Mouse (Mus musculus): Measurements from ENCODE around the gene Lysmd1. TPM values are rescaled to one million over a fixed set of nuclear protein-coding genes. Genes with fewer than 3 reads are reported as not detected.
"Not testable (repeated sequence)": the region's sequence is repeated elsewhere in the genome, so short reads cannot be mapped to it uniquely, and the experiment has no call there.

The Lysmd1 gene
- 1 to 10 TPM; 6.4 to 7.0 TPM for total RNA-seq (2021)
- long read RNA-seq, experiment 1, transcript Lysmd1-201 (3 exons, 2,394 nt): major isoform, 5 of 9 reads
- long read RNA-seq, experiment 1, partial matches to known transcripts: 0 of 9 reads
- long read RNA-seq, experiment 1, other reads (novel, unspliced or antisense): 4 of 9 reads
- long read RNA-seq, experiment 2, transcript Lysmd1-201 (3 exons, 2,394 nt): major isoform, 8 of 10 reads
- long read RNA-seq, experiment 2, partial matches to known transcripts: 0 of 10 reads
- long read RNA-seq, experiment 2, other reads (novel, unspliced or antisense): 2 of 10 reads

- peak; percentile 91 for DNase-seq
Measured at GRCm38 (mm10) chr3:95133680-95134101, at the start of gene Lysmd1, which contains the start of gene Scnm1. Gene Lysmd1, plus strand, starts transcription at chr3:95134088. Gene Scnm1, minus strand, starts transcription at chr3:95134011.

- no peak for DNase-seq
Measured at GRCm38 (mm10) chr3:95088071-95088470, 45.8 kb upstream of the Lysmd1 start.

GRCm38 (mm10) chr3:95100854-95101253 is 33.0 kb upstream of the Lysmd1 start:
- no peak for DNase-seq

- no peak for DNase-seq
Measured at GRCm38 (mm10) chr3:95105121-95105520, 28.8 kb upstream of the Lysmd1 start.

- DNase-seq: no peak
Measured at GRCm38 (mm10) chr3:95105586-95106337, 28.1 kb upstream of the Lysmd1 start.

- peak; percentile 96 for DNase-seq
Measured at GRCm38 (mm10) chr3:95106338-95107117, 27.4 kb upstream of the Lysmd1 start, which contains the start of gene Pip5k1a. Gene Pip5k1a, minus strand, starts transcription at chr3:95106930.

GRCm38 (mm10) chr3:95107308-95107707 is 26.6 kb upstream of the Lysmd1 start:
- not testable (repeated sequence) for DNase-seq

- no peak for DNase-seq
Measured at GRCm38 (mm10) chr3:95107898-95108297, 26.0 kb upstream of the Lysmd1 start.

- peak; percentile 90 for DNase-seq
Measured at GRCm38 (mm10) chr3:95110911-95111726, 22.8 kb upstream of the Lysmd1 start, which contains the start of gene Vps72. Gene Vps72, plus strand, starts transcription at chr3:95111022.

GRCm38 (mm10) chr3:95112760-95113159 is 21.1 kb upstream of the Lysmd1 start:
- no peak for DNase-seq

- no peak for DNase-seq
Measured at GRCm38 (mm10) chr3:95117751-95118150, 16.1 kb upstream of the Lysmd1 start.

GRCm38 (mm10) chr3:95121580-95121979 is 12.3 kb upstream of the Lysmd1 start:
- DNase-seq: no peak

GRCm38 (mm10) chr3:95124246-95124645 is 9.6 kb upstream of the Lysmd1 start, which contains the start of gene Tmod4:
Gene Tmod4, plus strand, starts transcription at chr3:95124476.
- peak; percentile 78 for DNase-seq

GRCm38 (mm10) chr3:95124972-95125371 is 8.9 kb upstream of the Lysmd1 start:
- peak; percentile 74 for DNase-seq

- DNase-seq: peak; percentile 69
Measured at GRCm38 (mm10) chr3:95129226-95129651, 4.6 kb upstream of the Lysmd1 start.

GRCm38 (mm10) chr3:95130081-95130480 is 3.8 kb upstream of the Lysmd1 start:
- DNase-seq: no peak

GRCm38 (mm10) chr3:95132389-95132788 is 1.5 kb upstream of the Lysmd1 start:
- DNase-seq: not testable (repeated sequence)

- DNase-seq: no peak
Measured at GRCm38 (mm10) chr3:95133176-95133575, 712 bp upstream of the Lysmd1 start.

GRCm38 (mm10) chr3:95134133-95134532 is 245 bp downstream of the Lysmd1 start:
- DNase-seq: not testable (repeated sequence)

GRCm38 (mm10) chr3:95135023-95135422 is 1.1 kb downstream of the Lysmd1 start:
- peak; percentile 55 for DNase-seq

GRCm38 (mm10) chr3:95135433-95136052 is 1.7 kb downstream of the Lysmd1 start:
- DNase-seq: no peak
